Mouse (Mus musculus) liver, embryonic 14.5 days (tissue): ENCODE measurements around the gene Cldn16.
"Not testable (repeated sequence)": the region's sequence is repeated elsewhere in the genome, so short reads cannot be mapped to it uniquely, and the experiment has no call there.

Experiments
- CTCF ChIP-seq: IDR thresholded peaks from 2 replicates; pipeline ENCODE4 v1.5.1; 2016; ENCODE audit warnings: antibody characterized with exemption, low read depth, control low read depth
- EP300 ChIP-seq: IDR thresholded peaks from 2 replicates; pipeline ENCODE4 v1.6.1; 2016; ENCODE audit warnings: antibody characterized with exemption, low read depth

DNA sequence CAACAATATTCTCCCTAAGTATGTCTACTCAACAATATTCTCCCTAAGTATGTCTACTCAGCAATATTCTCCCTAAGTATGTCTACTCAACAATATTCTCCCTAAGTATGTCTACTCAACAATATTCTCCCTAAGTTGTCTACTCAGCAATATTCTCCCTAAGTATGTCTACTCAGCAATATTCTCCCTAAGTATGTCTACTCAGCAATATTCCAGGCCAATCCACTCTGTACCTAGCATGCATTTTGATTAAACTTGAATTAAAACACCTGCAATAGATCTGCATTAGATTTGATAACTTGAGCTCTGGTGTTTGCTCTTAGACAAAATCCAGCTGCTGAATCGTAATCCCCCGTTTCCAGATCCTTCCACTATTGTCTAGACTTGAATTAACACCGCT is 36.8 kb downstream of the Cldn16 start:
- TF ChIP-seq CTCF, EP300: not testable (repeated sequence)
